8 mouse cellular contexts compared by ENCODE assay signal in the genomic region with DNA sequence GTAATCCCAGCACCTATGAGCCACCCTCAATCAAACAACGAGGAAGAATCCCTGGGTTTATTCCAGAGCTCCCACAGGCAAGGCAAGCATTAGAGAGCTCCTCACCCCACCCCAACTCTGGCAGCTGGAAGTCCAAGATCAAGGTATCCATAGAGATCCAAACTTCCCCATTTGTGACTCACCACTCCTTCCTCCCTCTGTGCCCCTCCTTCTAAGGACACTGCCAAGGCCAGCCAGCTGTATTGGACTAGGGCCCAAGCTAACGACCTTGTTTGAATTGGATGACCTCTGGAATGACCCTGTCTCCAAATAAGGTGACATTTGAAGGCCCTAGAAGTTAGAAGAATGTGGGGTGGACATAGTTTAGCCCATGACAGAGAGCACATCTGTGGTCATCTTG.
A peak's percentile ranks its signal among the peaks of the same experiment; 100 is the strongest.
DNase-seq lines count a peak whose midpoint lies in the region.

No protein-coding gene starts in this region.

- DNase-seq in kidney, adult 11 months = peak; percentile 50
- DNase-seq in kidney, postnatal 4 days = no peak
- peak; percentile 89 for DNase-seq in adrenal gland, adult 2 months
- DNase-seq in heart, postnatal 4 days = peak; percentile 43
- peak; percentile 68 for DNase-seq in lung, postnatal 36 days
- no peak for DNase-seq in c-Kit-positive CD71-positive TER-119-positive erythroid progenitor cells, embryonic 14.5 days (ENCODE audit: low spot score)
- DNase-seq in embryo, embryonic 10 days (ENCODE audit: low spot score) = no peak
- DNase-seq in layer of hippocampus, postnatal 36 days = no peak

Comparison
In these comparisons a context has a peak if more than half of its experiments do, and no peak if none do; other contexts are left out.
1. DNase-seq: peak in kidney, adult 11 months (single experiment), adrenal gland, adult 2 months (single experiment), heart, postnatal 4 days (single experiment) and lung, postnatal 36 days (single experiment); none in kidney, postnatal 4 days (0 of 2), c-Kit-positive CD71-positive TER-119-positive erythroid progenitor cells, embryonic 14.5 days (single experiment), embryo, embryonic 10 days (single experiment) and layer of hippocampus, postnatal 36 days (0 of 2).